Mouse (Mus musculus): ENCODE data around the gene Myl10.
"Not testable (repeated sequence)": the region's sequence is repeated elsewhere in the genome, so short reads cannot be mapped to it uniquely, and the experiment has no call there.

Gene Myl10

DNA sequence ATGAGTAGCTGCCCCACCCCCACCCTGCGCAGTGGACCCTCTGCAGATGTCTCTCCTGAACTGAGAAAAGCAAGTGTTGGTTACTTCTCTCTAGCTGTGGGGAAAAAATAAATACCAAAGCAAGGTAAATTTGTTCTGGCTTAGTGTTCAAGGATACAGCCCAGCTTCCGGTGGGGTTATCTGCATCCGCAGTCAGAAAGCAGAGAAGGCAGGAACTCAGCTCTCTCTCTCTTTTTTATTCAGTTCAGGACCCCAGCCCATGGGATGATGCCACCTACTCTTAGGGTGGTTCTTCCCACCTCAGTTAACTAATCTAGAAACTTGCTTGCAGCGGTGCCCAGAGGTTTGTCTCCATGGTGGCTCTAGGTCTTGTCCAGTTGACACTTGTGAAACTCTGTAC, at the start of gene Myl10:
Gene Myl10, plus strand, starts transcription at position 363 of the 400 bp plus-strand sequence.
- no peak for DNase-seq (ENCODE audit: low spot score in 2 of 2)

DNA sequence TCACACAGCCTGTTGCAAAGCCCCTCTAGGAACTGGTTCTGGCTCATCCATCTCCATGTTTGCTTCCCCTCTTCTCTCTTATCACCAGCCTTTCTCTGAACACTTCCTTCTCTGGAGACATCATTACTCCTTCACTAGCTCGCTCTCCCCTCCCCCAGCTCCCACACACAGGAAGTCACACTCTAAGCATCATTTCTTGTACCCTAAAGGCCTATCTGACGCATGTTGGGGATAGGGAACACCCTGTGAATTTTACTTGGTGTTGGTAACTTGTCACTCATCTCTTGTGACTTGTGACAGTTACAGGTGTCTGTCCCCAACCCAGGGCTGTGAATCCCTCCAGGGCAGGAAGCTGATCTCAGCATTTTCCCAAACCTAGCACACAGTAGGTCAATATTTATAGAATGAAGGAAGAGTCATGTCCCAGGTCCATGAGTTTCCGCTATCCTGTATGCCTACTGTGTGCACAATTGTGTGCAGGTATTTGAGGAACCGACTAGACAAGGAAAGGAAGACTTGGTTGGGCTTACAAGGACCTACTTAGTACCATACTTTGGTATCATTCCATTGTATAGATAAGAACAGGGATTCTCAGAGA, 46.1 kb upstream of the Myl10 start:
- DNase-seq (ENCODE audit: low spot score in 2 of 2), result no peak

- no peak for DNase-seq (ENCODE audit: low spot score in 2 of 2)
Observed at GRCm38 (mm10) chr5:136649071-136649470, 43.9 kb upstream of the Myl10 start.

GRCm38 (mm10) chr5:136649655-136650054, 43.3 kb upstream of the Myl10 start:
- no peak for DNase-seq (ENCODE audit: low spot score in 2 of 2)

DNA sequence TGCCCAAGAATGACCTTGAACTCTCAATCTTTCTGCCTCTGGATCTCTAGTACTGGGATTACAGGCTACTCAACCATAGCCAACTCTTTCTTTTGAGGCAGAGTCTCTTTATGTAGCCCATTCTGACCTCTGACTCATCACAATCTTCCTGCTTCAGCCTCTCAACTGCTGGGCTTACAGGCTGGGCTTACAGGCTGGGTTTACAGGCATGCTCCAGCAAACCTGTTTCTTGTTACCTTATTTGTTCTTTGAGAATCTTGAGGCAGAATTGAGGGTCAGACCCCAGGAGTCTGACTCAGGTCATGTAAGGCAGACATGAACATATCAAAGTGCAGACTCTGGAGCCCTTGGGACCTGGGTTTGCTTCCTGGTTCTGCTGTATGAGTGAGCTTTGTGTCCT, 38.5 kb upstream of the Myl10 start:
- DNase-seq (ENCODE audit: low spot score in 2 of 2), result no peak

- no peak for DNase-seq (ENCODE audit: low spot score in 2 of 2)
Observed at GRCm38 (mm10) chr5:136656830-136657395, 36.0 kb upstream of the Myl10 start.

- DNase-seq (ENCODE audit: low spot score in 2 of 2), result not testable (repeated sequence)
Observed at GRCm38 (mm10) chr5:136660721-136661120, 32.2 kb upstream of the Myl10 start.

DNA sequence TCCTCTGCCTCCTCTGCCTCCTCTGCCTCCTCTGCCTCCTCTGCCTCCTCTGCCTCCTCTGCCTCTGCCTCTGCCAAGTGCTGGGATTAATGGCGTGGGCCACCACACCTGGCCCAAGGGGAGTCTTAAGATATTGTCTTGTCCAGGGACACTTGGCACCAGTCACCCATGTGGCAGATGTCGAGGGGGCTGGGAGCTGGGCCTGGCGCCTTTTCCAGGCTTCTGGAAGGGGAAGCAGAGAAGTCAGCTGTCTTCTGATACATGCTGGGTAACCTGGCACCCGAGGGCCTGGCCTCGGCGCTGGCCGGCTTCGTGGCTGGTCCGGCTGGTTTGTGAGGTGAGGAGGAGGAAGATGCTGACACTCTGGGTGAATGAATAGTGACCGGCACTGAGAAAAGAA, 30.7 kb upstream of the Myl10 start:
- DNase-seq (ENCODE audit: low spot score in 2 of 2), result no peak

- no peak for DNase-seq (ENCODE audit: low spot score in 2 of 2)
Observed at GRCm38 (mm10) chr5:136662822-136663221, 30.1 kb upstream of the Myl10 start.

GRCm38 (mm10) chr5:136664497-136664896, 28.4 kb upstream of the Myl10 start:
- DNase-seq (ENCODE audit: low spot score in 2 of 2), result peak; percentile 74 to 75

DNA sequence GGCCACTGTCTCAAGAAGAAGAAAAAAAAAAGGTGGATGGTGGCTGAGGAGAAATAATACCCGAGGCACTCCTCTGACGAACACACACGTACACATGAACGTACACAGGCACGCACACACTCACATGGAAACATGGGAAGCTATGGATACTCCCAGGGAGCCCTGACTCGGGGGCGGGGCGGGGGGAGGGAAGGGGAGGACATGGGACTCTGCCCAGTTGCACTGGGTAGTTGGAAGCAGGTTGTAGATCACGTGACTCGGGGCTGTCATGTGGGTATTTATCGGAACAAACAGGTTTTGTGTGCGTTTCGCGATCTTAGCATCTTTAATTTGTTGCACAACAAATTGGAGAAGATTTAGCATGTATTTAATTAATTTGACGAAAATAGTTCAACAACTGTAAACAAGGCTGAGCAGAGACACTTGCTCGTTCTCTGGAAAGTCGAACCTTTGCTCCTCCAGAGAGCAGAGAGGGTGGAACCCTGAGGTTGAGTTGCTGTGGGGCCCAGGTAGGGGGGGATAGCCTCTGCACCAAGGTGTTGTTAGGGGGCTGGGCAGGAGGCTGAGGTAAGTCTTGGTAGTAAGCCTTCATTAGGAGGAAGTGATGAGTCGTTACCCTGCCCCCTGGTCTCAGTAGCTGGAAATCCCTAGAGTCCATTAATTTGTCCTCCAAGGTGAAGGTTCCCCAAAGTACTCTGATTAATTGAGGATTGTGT, 16.5 kb upstream of the Myl10 start:
- DNase-seq (ENCODE audit: low spot score in 2 of 2), result no peak

DNA sequence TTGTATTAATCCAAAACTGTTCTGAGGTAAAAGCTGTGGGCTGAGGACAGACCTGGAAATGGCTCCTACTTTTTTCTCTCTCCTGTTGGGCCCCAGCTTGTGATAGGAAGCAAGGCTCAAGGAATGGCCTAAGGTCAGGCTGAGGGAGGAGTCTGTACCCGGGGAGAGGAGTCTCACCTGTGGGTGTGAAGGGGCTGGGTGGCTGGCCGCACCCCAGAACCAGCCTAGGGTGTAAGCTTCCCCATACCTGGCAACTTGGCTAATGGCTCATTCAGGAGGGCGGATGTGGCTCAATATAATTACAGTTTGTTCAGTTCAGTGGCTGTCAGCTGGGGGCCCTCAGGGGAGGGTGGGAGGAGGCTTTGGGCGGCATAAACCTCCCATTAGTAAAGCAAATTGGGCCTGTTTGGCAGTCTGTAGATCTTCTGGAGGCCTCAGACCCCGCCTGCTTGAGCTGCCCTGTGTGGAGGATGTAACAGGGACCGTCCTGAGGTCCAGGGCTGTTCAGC, 14.1 kb upstream of the Myl10 start:
- DNase-seq (ENCODE audit: low spot score in 2 of 2), result no peak

DNA sequence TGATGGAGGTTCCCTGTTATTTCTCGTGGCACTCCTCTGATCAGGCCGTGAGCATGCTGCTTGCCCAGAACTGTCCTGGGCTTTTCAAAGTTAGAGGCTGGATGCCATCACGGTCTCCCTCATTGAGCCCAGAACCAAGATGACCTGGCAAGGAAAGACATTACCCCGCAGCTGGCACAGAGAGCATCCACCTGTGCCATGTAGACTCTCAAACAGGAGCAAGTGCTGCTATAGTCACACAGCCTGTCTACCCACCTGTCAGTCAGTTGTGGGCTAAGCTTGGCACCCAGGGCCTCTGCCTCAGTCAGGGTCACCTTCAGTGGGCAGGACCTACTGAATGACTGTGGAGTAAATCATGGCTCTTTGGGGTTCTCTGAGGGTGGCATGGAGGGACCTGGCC, 6.6 kb upstream of the Myl10 start:
- no peak for DNase-seq (ENCODE audit: low spot score in 2 of 2)

GRCm38 (mm10) chr5:136687561-136687960, 5.4 kb upstream of the Myl10 start:
- no peak for DNase-seq (ENCODE audit: low spot score in 2 of 2)

DNA sequence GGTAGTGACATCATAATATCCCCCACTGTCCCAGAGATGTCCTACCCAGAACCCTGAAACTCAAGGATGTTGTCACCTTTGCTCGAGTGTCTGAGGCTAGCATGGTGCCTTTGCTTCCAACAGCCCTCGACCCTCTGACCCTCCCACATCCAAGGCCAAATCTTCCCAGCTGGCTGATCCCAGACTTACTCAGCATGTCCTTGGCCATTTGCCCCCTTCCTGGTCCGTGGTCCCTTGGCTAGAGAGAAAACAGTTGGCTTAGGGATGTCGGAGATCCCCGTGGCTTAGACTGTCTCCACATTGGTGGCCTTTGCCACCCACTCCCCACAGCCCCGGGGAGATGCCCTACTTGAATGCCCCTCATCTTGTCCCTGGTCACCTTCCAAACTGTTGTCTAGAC, 4.1 kb upstream of the Myl10 start:
- DNase-seq (ENCODE audit: low spot score in 2 of 2), result no peak

- no peak for DNase-seq (ENCODE audit: low spot score in 2 of 2)
Observed at GRCm38 (mm10) chr5:136691170-136691569, 1.8 kb upstream of the Myl10 start.

DNA sequence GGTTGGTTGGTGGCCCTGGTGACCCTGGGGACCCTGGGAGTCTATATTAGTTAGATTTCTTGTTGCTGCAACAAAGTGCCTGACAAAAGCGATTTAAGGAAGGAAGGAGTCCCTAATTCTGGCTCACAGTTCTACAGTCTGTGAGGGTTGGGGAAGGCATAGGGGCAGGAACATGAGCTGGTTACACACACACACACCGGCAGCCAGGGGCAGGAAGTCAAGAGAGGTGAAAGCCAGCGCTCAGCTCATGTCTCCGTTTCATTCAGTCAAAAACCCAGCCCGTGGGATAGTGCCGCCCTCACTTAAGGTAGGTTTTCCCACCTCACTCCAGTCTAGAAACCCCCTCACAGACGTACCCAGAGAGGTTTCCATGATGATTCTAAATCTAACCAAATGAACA, 472 bp downstream of the Myl10 start:
- no peak for DNase-seq (ENCODE audit: low spot score in 2 of 2)

DNA sequence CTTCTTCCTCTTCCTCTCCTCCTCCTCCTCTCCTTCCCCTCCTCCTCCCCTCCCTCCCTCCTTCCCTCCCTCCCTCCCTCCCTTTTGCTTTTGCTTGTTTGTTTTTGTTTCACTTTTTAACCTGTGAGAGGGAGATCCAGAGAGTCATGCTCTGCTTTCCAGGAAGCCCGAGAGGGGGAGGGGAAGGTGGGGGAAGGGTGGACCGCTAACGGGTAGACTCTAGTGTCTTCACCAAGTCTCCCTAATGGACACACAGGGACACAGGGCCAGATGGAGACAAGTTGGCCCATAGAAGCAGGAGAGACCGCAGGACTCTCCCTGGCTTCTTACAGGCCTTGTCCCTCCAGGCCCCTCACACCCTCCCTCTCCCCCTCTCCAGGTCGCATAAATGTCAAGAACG, 2.0 kb downstream of the Myl10 start:
- DNase-seq (ENCODE audit: low spot score in 2 of 2), result no peak

GRCm38 (mm10) chr5:136696516-136696915, 3.6 kb downstream of the Myl10 start:
- no peak for DNase-seq (ENCODE audit: low spot score in 2 of 2)

GRCm38 (mm10) chr5:136697618-136698017, 4.7 kb downstream of the Myl10 start:
- no peak for DNase-seq (ENCODE audit: low spot score in 2 of 2)

GRCm38 (mm10) chr5:136702159-136702725, 9.3 kb downstream of the Myl10 start:
- no peak for DNase-seq (ENCODE audit: low spot score in 2 of 2)

- DNase-seq (ENCODE audit: low spot score in 2 of 2), result peak; percentile 70 to 73
Observed at GRCm38 (mm10) chr5:136703751-136704150, 10.8 kb downstream of the Myl10 start.

- DNase-seq (ENCODE audit: low spot score in 2 of 2), result no peak
Observed at GRCm38 (mm10) chr5:136704151-136704550, 11.2 kb downstream of the Myl10 start.

Data from frontal cortex, postnatal 36 days (tissue).